Mouse (Mus musculus) gastrocnemius, postnatal 25 days (tissue): ENCODE data around the gene 1700016K19Rik. TPM values are rescaled to one million over a fixed set of nuclear protein-coding genes. Genes with fewer than 3 reads are reported as not detected.
A peak's percentile ranks its signal among the peaks of the same experiment; 100 is the strongest.
"Not testable (repeated sequence)": the region's sequence is repeated elsewhere in the genome, so short reads cannot be mapped to it uniquely, and the experiment has no call there.

Experiments used
- DNase-seq: peaks from one replicate; pipeline ENCODE4 v3.0.0; 2022
- total RNA-seq, 2 experiments: library from RNA; stranded (reverse); gene quantifications; 1 replicate in 1 of 2; 2 replicates in 1 of 2; pipeline ENCODE4 v1.2.3; 2021

1700016K19Rik gene
- total RNA-seq, 2 experiments from 2014 or later, result not detected

DNA sequence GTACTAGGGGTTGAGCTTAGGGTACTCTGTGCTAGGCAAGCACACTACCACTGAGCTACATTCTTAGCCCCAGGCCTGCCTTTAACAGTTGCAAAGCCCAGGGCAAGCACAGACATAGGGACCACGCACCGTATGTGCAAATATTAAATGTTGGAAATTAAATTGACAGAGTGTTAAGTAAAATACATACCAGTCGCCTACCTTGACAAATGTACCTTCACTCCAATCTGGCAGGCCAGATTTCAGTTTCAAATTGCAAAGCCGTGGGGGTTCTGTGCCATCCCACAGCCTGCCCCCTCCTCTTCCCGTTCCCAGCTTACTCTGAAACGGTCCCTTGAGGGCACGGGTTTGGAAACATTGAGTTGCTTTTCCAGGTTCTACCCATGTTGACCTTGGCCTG is 13.8 kb upstream of the 1700016K19Rik start:
- no peak for DNase-seq

GRCm38 (mm10) chr11:75990965-75991835 is 8.5 kb upstream of the 1700016K19Rik start:
- no peak for DNase-seq

GRCm38 (mm10) chr11:75991911-75992310 is 7.8 kb upstream of the 1700016K19Rik start:
- DNase-seq, result no peak

GRCm38 (mm10) chr11:75992481-75992880 is 7.2 kb upstream of the 1700016K19Rik start:
- no peak for DNase-seq

DNA sequence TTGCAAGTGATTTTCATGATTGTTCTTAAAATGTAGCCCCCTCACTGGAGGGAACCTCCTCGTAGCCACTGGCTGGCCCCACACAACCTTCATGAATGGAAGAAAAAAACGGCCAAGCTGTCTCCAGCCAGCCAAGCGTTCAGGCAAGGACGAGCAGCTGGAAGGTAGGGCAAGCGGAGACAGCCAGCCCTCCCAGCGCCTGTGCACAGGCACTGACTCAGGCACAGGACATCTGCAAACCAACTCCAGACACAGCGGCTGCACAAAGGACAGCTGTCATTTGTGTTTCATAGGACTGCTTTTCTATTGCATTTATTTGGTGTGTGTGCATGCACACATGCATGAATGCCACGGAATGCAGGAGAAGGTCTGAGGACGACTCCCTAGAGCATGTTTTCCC is 5.4 kb upstream of the 1700016K19Rik start:
- DNase-seq, result no peak

GRCm38 (mm10) chr11:76000701-76001100 is 989 bp downstream of the 1700016K19Rik start:
- DNase-seq, result no peak

GRCm38 (mm10) chr11:76001237-76001878 is 1.6 kb downstream of the 1700016K19Rik start:
- DNase-seq, result no peak

- DNase-seq, result not testable (repeated sequence)
Observed at GRCm38 (mm10) chr11:76004276-76004675, 4.6 kb downstream of the 1700016K19Rik start.

- DNase-seq, result no peak
Observed at GRCm38 (mm10) chr11:76008162-76008561, 8.4 kb downstream of the 1700016K19Rik start.

DNA sequence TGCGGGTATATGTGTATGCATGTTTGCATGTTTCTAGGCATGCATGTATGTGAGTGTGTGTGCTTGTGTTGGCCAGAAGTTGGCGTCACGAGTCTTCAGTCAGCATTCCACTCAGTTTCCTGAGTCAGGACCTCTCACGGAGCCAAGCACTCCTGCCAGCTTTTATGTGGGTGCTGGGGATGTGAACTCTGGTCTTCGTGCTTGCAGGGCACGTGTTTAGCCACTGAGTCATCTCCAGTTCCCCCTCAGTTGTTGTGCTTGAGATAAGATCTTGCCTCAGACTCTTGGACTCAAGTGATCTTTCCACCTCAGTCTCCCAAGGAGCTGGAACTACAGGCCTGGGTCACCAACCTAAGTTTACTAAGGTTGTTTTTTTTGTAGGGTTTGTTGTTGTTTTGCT is 9.4 kb downstream of the 1700016K19Rik start:
- DNase-seq, result no peak

DNA sequence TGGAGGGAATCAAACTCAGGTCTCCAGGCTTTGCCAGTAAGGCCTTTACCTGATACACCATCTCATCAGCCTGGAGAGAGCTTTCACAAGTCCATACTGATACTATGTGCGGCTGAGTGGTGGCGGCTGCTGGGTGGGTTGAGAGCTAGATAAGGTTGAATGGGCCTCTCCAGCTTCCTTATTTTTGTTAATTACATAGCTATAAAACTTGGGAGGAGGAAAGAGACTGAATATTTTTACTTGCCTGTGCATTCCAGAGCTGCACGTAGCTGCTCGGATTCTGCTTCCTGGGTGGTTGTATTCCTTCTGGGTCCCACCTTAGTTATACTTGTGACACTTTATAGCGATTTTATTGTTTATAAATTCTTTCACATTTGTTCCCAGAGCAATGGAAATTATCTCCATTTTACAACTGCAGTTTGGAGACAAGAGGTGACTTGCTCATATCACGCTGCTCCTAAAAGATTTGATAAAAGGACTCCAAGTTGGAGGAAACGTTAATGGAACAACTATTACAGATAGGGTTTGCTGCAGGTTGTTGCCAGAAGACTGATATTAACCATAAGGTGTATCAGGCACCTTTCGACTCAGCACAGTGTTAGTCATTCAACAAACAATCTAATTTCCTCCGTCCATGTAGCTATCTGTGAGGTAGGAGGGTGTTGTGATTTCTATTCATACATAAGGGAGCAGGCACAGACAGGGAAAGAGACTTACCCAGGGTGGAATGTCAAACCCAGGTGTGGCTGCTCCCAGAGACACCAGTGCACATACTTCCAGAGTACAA is 11.3 kb downstream of the 1700016K19Rik start:
- no peak for DNase-seq

DNA sequence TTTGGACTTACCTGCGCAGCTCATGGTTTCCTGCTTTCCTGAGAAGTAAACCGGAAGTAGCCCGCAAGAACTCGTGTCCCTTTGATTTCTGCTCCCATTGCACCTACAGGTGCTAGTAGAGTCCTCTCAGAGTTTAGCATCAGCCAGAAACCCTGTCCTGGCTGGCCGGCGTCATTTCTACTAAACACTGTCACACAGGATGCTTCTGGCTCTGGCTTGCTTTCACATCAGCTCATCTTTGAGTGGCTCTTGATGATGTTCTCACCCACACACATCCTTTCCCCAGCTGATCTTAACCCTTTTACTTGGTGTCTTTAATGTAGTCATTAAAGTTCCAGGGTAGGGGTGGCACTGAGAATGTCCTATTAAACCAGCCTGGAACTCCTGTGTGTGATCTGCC is 15.5 kb downstream of the 1700016K19Rik start:
- no peak for DNase-seq

DNA sequence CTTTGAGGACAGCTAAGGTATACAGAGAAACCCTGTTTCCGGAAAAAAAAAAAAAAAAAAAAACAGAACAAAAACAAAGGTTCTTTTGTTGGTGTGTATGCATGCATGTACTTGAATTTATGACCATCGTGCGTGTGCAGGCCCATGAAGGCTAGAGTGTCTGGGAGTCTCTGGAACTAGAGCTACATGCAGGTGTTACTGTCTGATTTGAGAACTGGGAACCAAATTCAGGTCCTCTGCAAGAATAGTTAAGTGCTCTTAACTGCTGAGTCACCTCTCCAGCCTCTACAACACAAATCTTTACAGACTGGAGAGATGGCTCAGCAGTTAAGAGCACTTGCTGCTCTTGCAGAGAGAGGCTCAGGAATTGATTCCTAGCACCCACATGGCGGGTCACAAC is 16.1 kb downstream of the 1700016K19Rik start:
- DNase-seq, result no peak

- no peak for DNase-seq
Observed at GRCm38 (mm10) chr11:76019879-76020278, 20.2 kb downstream of the 1700016K19Rik start.

- DNase-seq, result no peak
Observed at GRCm38 (mm10) chr11:76020916-76021315, 21.2 kb downstream of the 1700016K19Rik start.

GRCm38 (mm10) chr11:76025080-76025583 is 25.4 kb downstream of the 1700016K19Rik start:
- DNase-seq, result no peak

GRCm38 (mm10) chr11:76026527-76027138 is 26.9 kb downstream of the 1700016K19Rik start:
- DNase-seq, result no peak

GRCm38 (mm10) chr11:76027139-76028071 is 27.7 kb downstream of the 1700016K19Rik start, which contains the start of gene Rflnb:
TSS of gene Rflnb (minus strand) at chr11:76027782.
- peak; percentile 91 for DNase-seq

GRCm38 (mm10) chr11:76028072-76028465 is 28.4 kb downstream of the 1700016K19Rik start:
- no peak for DNase-seq

GRCm38 (mm10) chr11:76033359-76033758 is 33.6 kb downstream of the 1700016K19Rik start:
- no peak for DNase-seq

DNA sequence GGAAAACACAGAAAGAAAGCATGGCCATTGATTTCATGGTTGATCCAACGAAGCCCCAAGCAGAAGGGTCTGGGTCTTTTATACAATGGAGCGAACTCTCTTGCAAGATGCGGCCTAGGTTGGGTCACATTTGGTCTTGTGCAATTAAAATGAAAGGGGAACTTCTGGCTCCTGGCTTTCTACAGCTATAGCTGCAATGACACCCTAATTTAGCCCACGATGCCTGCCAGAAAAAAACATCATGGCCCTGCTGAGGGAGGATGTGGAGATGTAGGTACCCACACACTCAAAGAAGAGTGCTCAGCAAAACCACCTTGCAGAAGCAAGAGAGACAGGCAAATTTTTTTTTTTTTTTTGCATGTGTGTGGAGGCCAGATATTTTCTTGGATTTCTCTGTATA is 34.1 kb downstream of the 1700016K19Rik start:
- DNase-seq, result no peak
